Mouse (Mus musculus) ES-E14 (cell line): ENCODE measurements at regions not wholly inside any gene's neighbourhood (a gene's known extent, or its start where the extent isn't known, plus 50 kb on each side); places are given as distances from the start of the nearest gene placed in this dataset.

Source experiments
- HCFC1 ChIP-seq: IDR thresholded peaks from 2 replicates; pipeline ENCODE4 v1.6.1; 2012; ENCODE audit warnings: low read length, inconsistent platforms, borderline replicate concordance; ENCODE audit not compliant: insufficient read depth
- MAFK ChIP-seq: IDR thresholded peaks from 2 replicates; pipeline ENCODE4 v1.6.1; 2014; ENCODE audit warnings: mild to moderate bottlenecking, low read depth, low read length, inconsistent platforms; ENCODE audit not compliant: insufficient read depth
- ZC3H11A ChIP-seq: IDR thresholded peaks from 2 replicates; pipeline ENCODE4 v1.6.1; 2012; ENCODE audit warnings: low read depth, mild to moderate bottlenecking, inconsistent platforms, low read length, borderline replicate concordance

- TF ChIP-seq ZC3H11A (no peak), HCFC1 (no peak), MAFK (no peak)
Observed at GRCm38 (mm10) chr16:77467216-77467615, 134.7 kb downstream of the Gm11146 start.
